Mouse (Mus musculus): ENCODE results near the gene Bcl2l10. TPM values are rescaled to one million over a fixed set of nuclear protein-coding genes. Genes with fewer than 3 reads are reported as not detected.

Bcl2l10 gene
- total RNA-seq, 2 experiments from 2014 or later = not detected

GRCm38 (mm10) chr9:75393251-75393650 lies 45.7 kb downstream of the Bcl2l10 start:
- intact Hi-C loops (cut with DNase I) = no loop called here
- no peak for DNase-seq

GRCm38 (mm10) chr9:75395971-75396370 lies 48.4 kb downstream of the Bcl2l10 start:
- intact Hi-C loops (cut with DNase I) = loop anchor here (5.0 kb wide), 1 partner anchor 36 kb away; no protein-coding TSS in a partner anchor

GRCm38 (mm10) chr9:75399069-75399468 lies 51.5 kb downstream of the Bcl2l10 start:
- intact Hi-C loops (cut with DNase I) = loop anchor here (5.0 kb wide), 1 partner anchor 33 kb away; no protein-coding TSS in a partner anchor

More at GRCm38 (mm10) chr9:75395971-75396370, 48.4 kb downstream of the Bcl2l10 start:
- DNase-seq = no peak

GRCm38 (mm10) chr9:75400639-75401038 lies 53.1 kb downstream of the Bcl2l10 start:
- no peak for DNase-seq
- intact Hi-C loops (cut with DNase I) = no loop called here

More at GRCm38 (mm10) chr9:75399069-75399468, 51.5 kb downstream of the Bcl2l10 start:
- no peak for DNase-seq

Other genes with a start within 250 kb of the Bcl2l10 start
- 1 to 10 TPM; 5.2 to 6.7 TPM for gene Myo5c, start 115.7 kb upstream of the Bcl2l10 start, total RNA-seq (2021)
- gene Gnb5, start 41.5 kb upstream of the Bcl2l10 start, total RNA-seq (2021) = 10 to 100 TPM; 18.7 to 25.7 TPM
- 10 to 100 TPM; 24.8 to 29.1 TPM for gene Mapk6, start 62.2 kb downstream of the Bcl2l10 start, total RNA-seq (2021)
- 10 to 100 TPM; 11.3 to 15.0 TPM for gene Leo1, start 93.8 kb downstream of the Bcl2l10 start, total RNA-seq (2021)
- gene Tmod3, start 211.9 kb downstream of the Bcl2l10 start, total RNA-seq (2021) = 10 to 100 TPM; 65.4 to 68.9 TPM